10 mouse cellular contexts compared by ENCODE assay signal in genomic region chr16:32509066-32509942, GRCm38 (mm10). TPM values are rescaled to one million over a fixed set of nuclear protein-coding genes. Genes with fewer than 3 reads are reported as not detected.
DNase-seq lines count a peak whose midpoint lies in the region; ATAC-seq lines count a peak whose summit lies in the region.
"Had no signal": no experiment of that assay in that cellular context is flagged by ENCODE, and none has a peak within 500 bp of the region (broad histone marks: within the 10 kb centered on the region; RNA-seq: fewer than 3 reads in every experiment).

No protein-coding gene starts in this region.

- H3K27me3 ChIP-seq in neural tube, embryonic 13.5 days: no peaks in the 10 kb centered on the region
- 0 out of 2 replicates have a peak, but pooled peaks cover 4% of the 10 kb centered on the region for H3K27me3 ChIP-seq in embryonic facial prominence, embryonic 12.5 days
- H3K27me3 ChIP-seq in megakaryocyte, embryonic 14.5 days (replicated peaks): peaks cover 13% of the 10 kb centered on the region

- peak overlapping the region; percentile 19; the same call in 1 of the 2 replicates for H3K27ac ChIP-seq in neural tube, embryonic 13.5 days (replicated peaks)
- 0 out of 2 replicates have a peak overlapping the region, but pooled peaks have one; percentile 12 for H3K27ac ChIP-seq in embryonic facial prominence, embryonic 12.5 days

- WGBS in neural tube, embryonic 13.5 days: 67% methylated on average over 9 of the region's 9 CpGs
- WGBS in embryonic facial prominence, embryonic 12.5 days: 65% methylated on average over 9 of the region's 9 CpGs

- no peak overlapping the region for H3K4me2 ChIP-seq in neural tube, embryonic 13.5 days
- no peak overlapping the region for H3K4me2 ChIP-seq in embryonic facial prominence, embryonic 12.5 days (replicated peaks)

- H3K9ac ChIP-seq in neural tube, embryonic 13.5 days: no peak overlapping the region
- no peak overlapping the region for H3K9ac ChIP-seq in embryonic facial prominence, embryonic 12.5 days

- intact Hi-C loops in heart, postnatal 14 days (cut with DNase I): loop anchor here (2.0 to 5.0 kb wide), 2 partner anchors 99 to 128 kb away; partner anchors contain the start of gene Tfrc

- no peaks in the 10 kb centered on the region for H3K9me3 ChIP-seq in neural tube, embryonic 13.5 days
- H3K9me3 ChIP-seq in embryonic facial prominence, embryonic 12.5 days: no peaks in the 10 kb centered on the region
- H3K9me3 ChIP-seq in megakaryocyte, embryonic 14.5 days: no peaks in the 10 kb centered on the region

- H3K36me3 ChIP-seq in neural tube, embryonic 13.5 days: no peaks in the 10 kb centered on the region
- no peaks in the 10 kb centered on the region for H3K36me3 ChIP-seq in embryonic facial prominence, embryonic 12.5 days
- H3K36me3 ChIP-seq in megakaryocyte, embryonic 14.5 days (replicated peaks; ENCODE audit: low read length): no peaks in the 10 kb centered on the region

- H3K4me1 ChIP-seq in neural tube, embryonic 13.5 days (replicated peaks): peaks cover 7% of the 10 kb centered on the region; the same call in 1 of the 2 replicates
- peaks cover 3% of the 10 kb centered on the region; the same call in 1 of the 2 replicates for H3K4me1 ChIP-seq in embryonic facial prominence, embryonic 12.5 days
- H3K4me1 ChIP-seq in megakaryocyte, embryonic 14.5 days: peaks cover 93% of the 10 kb centered on the region

- no peak for ATAC-seq in neural tube, embryonic 13.5 days (ENCODE audit: low read depth)
- ATAC-seq in embryonic facial prominence, embryonic 12.5 days (ENCODE audit: insufficient number of reproducible peaks, insufficient read depth, low FRiP score, low TSS enrichment): no peak

- no peak for DNase-seq in neural tube, embryonic 10.5 days (ENCODE audit: extremely low spot score, low spot score)
- peak; percentile 39 to 44 for DNase-seq in heart, postnatal 14 days
- DNase-seq in yolk sac, embryonic 10.5 days (ENCODE audit: low spot score): peak; percentile 79
- DNase-seq in lung, postnatal 4 days: no peak
- no peak for DNase-seq in cerebellum, adult 8-10 months

- no peak overlapping the region for H3K4me3 ChIP-seq in neural tube, embryonic 13.5 days
- no peak overlapping the region for H3K4me3 ChIP-seq in embryonic facial prominence, embryonic 12.5 days
- H3K4me3 ChIP-seq in megakaryocyte, embryonic 14.5 days (replicated peaks): peak overlapping the region; percentile 74
- H3K4me3 ChIP-seq: myocyte had no signal

RNA-seq across cellular contexts. Expression of gene Zdhhc19, which starts 13.2 kb away (rescaled TPM):
- polyA plus RNA-seq in neural tube, embryonic 13.5 days (2015; fragmentation: Nextera tagmentation; extraction: Ambion mirVana): not detected in 2 replicates
- not detected in 2 replicates for polyA plus RNA-seq in embryonic facial prominence, embryonic 12.5 days (2016; fragmentation: Nextera tagmentation; extraction: Ambion mirVana)
- total RNA-seq in heart, postnatal 14 days (2021): not detected
- 0.20 TPM in 1 of 2 replicates, not detected in the other for polyA plus RNA-seq in megakaryocyte, embryonic 14.5 days (2012; ENCODE audit: insufficient read depth, low replicate concordance)
- polyA plus RNA-seq: cerebellum, adult 2 months; myocyte had no signal

RNA-seq across cellular contexts. Expression of gene Slc51a, which starts 21.6 kb away (rescaled TPM):
- 0.17 TPM in 1 of 2 replicates, not detected in the other for polyA plus RNA-seq in neural tube, embryonic 13.5 days (2015; fragmentation: Nextera tagmentation; extraction: Ambion mirVana)
- polyA plus RNA-seq in embryonic facial prominence, embryonic 12.5 days (2016; fragmentation: Nextera tagmentation; extraction: Ambion mirVana): 0.09 and 0.33 TPM in 2 replicates
- 1 to 10 TPM; 2.3 TPM for total RNA-seq in heart, postnatal 14 days (2021)
- polyA plus RNA-seq in megakaryocyte, embryonic 14.5 days (2012; ENCODE audit: insufficient read depth, low replicate concordance): not detected in 2 replicates

Comparison
In these comparisons a context has a peak if more than half of its experiments do, and no peak if none do; other contexts are left out.
1. DNase-seq: peak in heart, postnatal 14 days (2 of 2) and yolk sac, embryonic 10.5 days (single experiment); none in neural tube, embryonic 10.5 days (single experiment), lung, postnatal 4 days (0 of 2) and cerebellum, adult 8-10 months (single experiment).